Mouse (Mus musculus) midbrain, embryonic 16.5 days (tissue): ENCODE results near the gene Olig3. TPM values are rescaled to one million over a fixed set of nuclear protein-coding genes. Genes with fewer than 3 reads are reported as not detected.
A peak's percentile ranks its signal among the peaks of the same experiment; 100 is the strongest.
"Not testable (repeated sequence)": the region's sequence is repeated elsewhere in the genome, so short reads cannot be mapped to it uniquely, and the experiment has no call there.

Source experiments
- ATAC-seq: fragments of 200-750 bp; cut with Nextera tagmentation; 2 replicates; pipeline ENCODE4 v1.8.0; 2017; ENCODE audit warnings: moderate TSS enrichment
- H3K27ac ChIP-seq: fragments of 300-500 bp; sonication (generic); 2 replicates; pipeline ENCODE4 v1.5.1; 2014; ENCODE audit warnings: mild to moderate bottlenecking, low read length, mixed read lengths
- H3K27me3 ChIP-seq: fragments of 300-500 bp; sonication (generic); 2 replicates; pipeline ENCODE4 v1.6.1; 2014; ENCODE audit warnings: low read depth, low read length, mixed read lengths; ENCODE audit not compliant: control insufficient read depth, insufficient read depth
- H3K36me3 ChIP-seq: fragments of 300-500 bp; sonication (generic); 2 replicates; pipeline ENCODE4 v1.6.1; 2014; ENCODE audit warnings: mild to moderate bottlenecking, low read length, moderate library complexity, mixed read lengths; ENCODE audit not compliant: control insufficient read depth, insufficient read depth
- H3K4me1 ChIP-seq: fragments of 300-500 bp; sonication (generic); 2 replicates; pipeline ENCODE4 v1.6.1; 2014; ENCODE audit warnings: mild to moderate bottlenecking, low read length, mixed read lengths; ENCODE audit not compliant: control insufficient read depth, insufficient read depth
- H3K4me2 ChIP-seq: fragments of 300-500 bp; sonication (generic); 2 replicates; pipeline ENCODE4 v1.6.1; 2014; ENCODE audit warnings: mild to moderate bottlenecking, low read length, mixed read lengths
- H3K4me3 ChIP-seq: fragments of 300-500 bp; sonication (generic); 2 replicates; pipeline ENCODE4 v1.5.1; 2014; ENCODE audit warnings: low read depth, mild to moderate bottlenecking, low read length, moderate library complexity, mixed read lengths
- H3K9ac ChIP-seq: fragments of 300-500 bp; sonication (generic); 2 replicates; pipeline ENCODE4 v1.6.1; 2014; ENCODE audit warnings: low read depth, low read length, mixed read lengths
- H3K9me3 ChIP-seq: fragments of 300-500 bp; sonication (generic); replicated peaks from 2 replicates; pipeline ENCODE4 v1.6.1; 2014; ENCODE audit warnings: mild to moderate bottlenecking, low read length, mixed read lengths; ENCODE audit not compliant: control insufficient read depth, poor library complexity, severe bottlenecking
- WGBS: fragments of 180-500 bp; shearing (Covaris S2); extraction: QIAGEN DNeasy Blood & Tissue Kit; methylation state at CpG from one replicate; pipeline ENCODE4 v1.1.7; 2014; 5-methylcytosine and 5-hydroxymethylcytosine counted together
- polyA plus RNA-seq: library from polyadenylated mRNA; unstranded; fragments of >200 nt; fragmentation: Nextera tagmentation; extraction: Ambion mirVana; gene quantifications from 2 replicates; pipeline ENCODE4 v1.2.1, GENCODE M21; 2015

The Olig3 gene
- polyA plus RNA-seq, 1 experiment from 2014 or later, result 1.3 TPM

DNA sequence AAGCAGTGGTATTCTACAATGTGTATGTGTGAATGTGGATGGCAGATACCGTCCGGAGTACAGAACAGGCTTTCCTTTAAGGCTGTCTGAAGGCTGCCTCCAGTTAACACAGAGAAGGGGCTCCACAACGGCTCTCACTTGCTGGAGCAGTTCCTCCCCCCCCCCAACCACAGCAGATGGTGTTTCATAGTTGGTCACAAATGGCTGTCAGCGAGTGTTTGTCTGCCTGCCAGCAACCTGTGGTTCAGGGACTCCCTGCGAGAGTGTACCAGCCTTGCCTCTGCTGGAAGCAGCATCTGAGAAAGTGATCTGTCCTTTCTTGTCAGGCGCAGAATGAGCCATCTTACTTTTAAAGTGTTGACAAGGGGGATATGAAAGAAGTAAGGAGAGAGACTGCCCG is 17.5 kb downstream of the Olig3 start:
- Histone ChIP-seq H3K4me2 (no peak overlapping the region), H3K9me3 (no peaks in the 10 kb centered on the region), H3K27ac (no peak overlapping the region), H3K9ac (no peak overlapping the region), H3K4me3 (no peak overlapping the region), H3K4me1 (no peaks in the 10 kb centered on the region), H3K36me3 (no peaks in the 10 kb centered on the region), H3K27me3 (no peaks in the 10 kb centered on the region)
- ATAC-seq, result 0 out of 2 replicates have a peak, but pooled peaks have one; percentile 54
- 37% methylated on average over 7 of the region's 7 CpGs for WGBS

GRCm38 (mm10) chr10:19374311-19374710 is 18.0 kb downstream of the Olig3 start:
- Histone ChIP-seq H3K27me3 (no peaks in the 10 kb centered on the region), H3K4me2 (no peak overlapping the region), H3K36me3 (no peaks in the 10 kb centered on the region), H3K4me3 (no peak overlapping the region), H3K27ac (no peak overlapping the region), H3K9me3 (no peaks in the 10 kb centered on the region; the same call in 1 of the 2 replicates), H3K4me1 (no peaks in the 10 kb centered on the region), H3K9ac (no peak overlapping the region)
- 70% methylated on average over 3 of the region's 3 CpGs for WGBS
- ATAC-seq, result no peak

- ATAC-seq, result no peak
- Histone ChIP-seq H3K9me3 (no peaks in the 10 kb centered on the region; the same call in 1 of the 2 replicates), H3K4me2 (no peak overlapping the region), H3K36me3 (no peaks in the 10 kb centered on the region), H3K27me3 (no peaks in the 10 kb centered on the region), H3K9ac (no peak overlapping the region), H3K4me1 (no peaks in the 10 kb centered on the region), H3K4me3 (no peak overlapping the region), H3K27ac (no peak overlapping the region)
- 91% methylated on average over 2 of the region's 2 CpGs for WGBS
These were observed 19.5 kb downstream of the Olig3 start for GRCm38 (mm10) chr10:19375838-19376237.

DNA sequence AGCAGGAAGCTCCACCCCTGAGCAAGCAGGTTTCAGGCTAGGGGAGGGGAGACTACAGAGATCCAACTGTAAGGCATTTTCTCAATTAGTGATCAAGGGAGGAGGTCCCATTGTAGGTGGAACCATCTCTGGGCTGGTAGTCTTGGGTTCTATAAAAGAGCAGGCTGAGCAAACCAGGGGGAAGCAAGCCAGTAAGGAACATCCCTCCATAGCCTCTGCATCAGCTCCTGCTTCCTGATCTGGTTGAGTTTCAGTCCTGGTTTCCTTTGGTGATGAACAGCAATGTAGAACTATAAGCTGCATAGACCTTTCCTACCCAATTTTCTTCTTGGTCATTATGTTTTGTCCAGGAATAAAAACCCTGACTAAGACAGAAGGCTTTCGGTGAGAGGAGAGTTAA is 24.6 kb downstream of the Olig3 start:
- 97% methylated on average over 1 of the region's 1 CpGs for WGBS
- not testable (repeated sequence) for ATAC-seq

DNA sequence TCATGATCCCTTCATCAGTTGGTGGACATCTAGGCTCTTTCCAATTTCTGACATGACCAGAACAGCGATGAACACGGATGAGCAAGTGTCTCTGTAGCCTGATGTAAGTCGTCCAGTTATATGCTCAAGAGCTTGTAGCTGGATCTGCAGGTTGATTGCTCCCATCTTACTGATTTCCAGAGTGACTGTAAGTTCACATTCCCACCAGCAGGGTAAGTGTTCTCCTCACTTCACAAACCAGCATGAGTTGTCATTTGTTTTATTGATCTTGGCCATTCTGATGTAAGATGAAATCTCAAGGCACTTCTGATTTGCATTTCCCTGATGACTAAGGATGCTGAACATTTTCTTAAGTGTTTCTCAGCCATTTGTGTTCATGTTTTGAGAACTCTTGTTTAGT is 27.8 kb downstream of the Olig3 start:
- no peak overlapping the region for H3K4me2 ChIP-seq
- no peak overlapping the region for H3K9ac ChIP-seq
- H3K4me3 ChIP-seq, result no peak overlapping the region
- ATAC-seq, result no peak
- H3K36me3 ChIP-seq, result no peaks in the 10 kb centered on the region
- WGBS, result 93% methylated on average over 3 of the region's 3 CpGs
- no peaks in the 10 kb centered on the region for H3K27me3 ChIP-seq
- no peaks in the 10 kb centered on the region for H3K4me1 ChIP-seq
- no peak overlapping the region for H3K27ac ChIP-seq
- H3K9me3 ChIP-seq, result no peaks in the 10 kb centered on the region; the same call in 1 of the 2 replicates

More for the DNA sequence above, 24.6 kb downstream of the Olig3 start:
- H3K9ac ChIP-seq, H3K9me3 ChIP-seq, H3K4me3 ChIP-seq, H3K36me3 ChIP-seq, H3K27ac ChIP-seq, H3K4me2 ChIP-seq, H3K4me1 ChIP-seq, H3K27me3 ChIP-seq: not testable (repeated sequence)

- no peak for ATAC-seq
- 91% methylated on average over 4 of the region's 4 CpGs for WGBS
- H3K4me2 ChIP-seq, result no peak overlapping the region
- no peaks in the 10 kb centered on the region for H3K36me3 ChIP-seq
- H3K4me3 ChIP-seq, result no peak overlapping the region
- H3K27me3 ChIP-seq, result no peaks in the 10 kb centered on the region; the same call in 1 of the 2 replicates
- no peak overlapping the region for H3K27ac ChIP-seq
- no peaks in the 10 kb centered on the region for H3K9me3 ChIP-seq
- H3K4me1 ChIP-seq, result peaks cover 1% of the 10 kb centered on the region; the same call in 1 of the 2 replicates
- no peak overlapping the region for H3K9ac ChIP-seq
These were observed 35.5 kb downstream of the Olig3 start for GRCm38 (mm10) chr10:19391819-19392218.

DNA sequence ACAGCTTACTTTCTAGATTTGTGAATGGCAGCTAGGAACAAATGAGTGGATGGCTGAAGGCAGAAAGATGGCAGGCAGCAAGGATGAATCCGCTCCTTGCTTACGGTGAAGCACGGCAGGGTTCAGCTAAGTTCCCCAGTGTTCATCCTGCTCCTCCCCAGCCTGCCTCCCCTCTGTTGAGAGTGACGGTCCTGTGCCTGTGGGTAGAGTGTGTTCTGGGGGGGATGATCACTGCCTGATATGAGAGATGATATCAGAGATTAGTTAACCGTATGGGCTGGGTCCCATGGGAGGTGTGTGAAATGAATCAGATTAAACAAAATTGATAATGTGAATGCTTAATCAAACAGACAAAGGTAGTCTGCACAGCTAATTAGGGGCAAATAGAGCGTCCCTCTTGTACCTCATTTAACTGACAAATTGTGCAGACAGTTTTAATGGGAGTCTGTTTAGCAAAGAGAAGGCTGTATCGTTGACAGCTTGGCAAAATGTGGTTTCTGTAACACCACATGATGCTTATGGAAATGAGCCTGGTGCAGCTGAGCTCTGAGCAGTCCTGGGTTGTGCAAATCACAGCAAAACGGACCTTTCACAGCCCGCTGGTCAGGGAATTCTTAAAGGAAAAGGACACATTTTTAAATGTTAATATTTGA is 40.3 kb downstream of the Olig3 start:
- peak overlapping the region; percentile 39; the same call in 1 of the 2 replicates for H3K9ac ChIP-seq
- H3K4me1 ChIP-seq, result peaks cover 5% of the 10 kb centered on the region; the same call in 1 of the 2 replicates
- 11% methylated on average over 9 of the region's 9 CpGs for WGBS
- no peaks in the 10 kb centered on the region for H3K9me3 ChIP-seq
- peak; percentile 93 for ATAC-seq
- peak overlapping the region; percentile 37 for H3K4me2 ChIP-seq
- H3K27ac ChIP-seq, result no peak overlapping the region
- no peaks in the 10 kb centered on the region for H3K36me3 ChIP-seq
- no peaks in the 10 kb centered on the region; the same call in 1 of the 2 replicates for H3K27me3 ChIP-seq
- no peak overlapping the region; the same call in 1 of the 2 replicates for H3K4me3 ChIP-seq

- Histone ChIP-seq H3K27ac (no peak overlapping the region), H3K36me3 (no peaks in the 10 kb centered on the region), H3K4me1 (peaks cover 5% of the 10 kb centered on the region; the same call in 1 of the 2 replicates), H3K9me3 (no peaks in the 10 kb centered on the region), H3K27me3 (no peaks in the 10 kb centered on the region; the same call in 1 of the 2 replicates), H3K4me2 (peak overlapping the region; percentile 37), H3K4me3 (no peak overlapping the region), H3K9ac (no peak overlapping the region)
- peak; percentile 67 for ATAC-seq
- 47% methylated on average over 12 of the region's 12 CpGs for WGBS
These were observed 41.1 kb downstream of the Olig3 start for GRCm38 (mm10) chr10:19397396-19397795.

DNA sequence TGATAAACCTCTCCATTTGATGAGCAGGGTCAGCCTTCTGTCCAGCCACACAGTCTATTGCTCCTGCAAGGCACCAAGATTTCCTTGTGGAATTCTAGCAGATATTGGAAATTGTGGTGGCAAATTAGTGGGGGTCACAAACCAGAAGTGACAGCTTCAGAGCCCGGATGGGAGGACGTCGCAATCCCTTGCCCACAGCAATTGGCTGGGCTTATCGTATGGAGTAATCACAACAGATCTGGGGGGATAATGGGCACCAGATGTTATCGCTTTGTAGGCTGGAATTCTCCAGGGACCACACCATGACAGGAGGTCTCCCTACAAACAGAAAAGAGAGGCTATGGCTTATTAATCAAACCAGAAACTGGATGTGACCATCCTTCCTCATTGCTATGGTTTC is 44.8 kb downstream of the Olig3 start:
- no peak overlapping the region for H3K4me3 ChIP-seq
- H3K27ac ChIP-seq, result no peak overlapping the region
- ATAC-seq, result no peak
- H3K36me3 ChIP-seq, result no peaks in the 10 kb centered on the region
- H3K9ac ChIP-seq, result no peak overlapping the region
- WGBS, result 25% methylated on average over 5 of the region's 5 CpGs
- H3K4me2 ChIP-seq, result no peak overlapping the region
- no peaks in the 10 kb centered on the region for H3K9me3 ChIP-seq
- no peaks in the 10 kb centered on the region for H3K27me3 ChIP-seq
- H3K4me1 ChIP-seq, result peaks cover 5% of the 10 kb centered on the region; the same call in 1 of the 2 replicates
